Mouse (Mus musculus) erythroblast, embryonic 14.5 days (primary cell): ENCODE data around the gene Pik3cb. TPM values are rescaled to one million over a fixed set of nuclear protein-coding genes. Genes with fewer than 3 reads are reported as not detected.

ENCODE experiments used
- H3K27me3 ChIP-seq: 2 replicates; pipeline ENCODE4 v1.6.1; 2012; ENCODE audit warnings: inconsistent platforms; ENCODE audit not compliant: control insufficient read depth
- H3K36me3 ChIP-seq: 2 replicates; pipeline ENCODE4 v1.6.1; 2012; ENCODE audit warnings: mild to moderate bottlenecking, inconsistent platforms; ENCODE audit not compliant: control insufficient read depth
- H3K4me1 ChIP-seq: 2 replicates; pipeline ENCODE4 v1.6.1; 2012; ENCODE audit warnings: inconsistent platforms; ENCODE audit not compliant: control insufficient read depth
- H3K4me3 ChIP-seq: replicated peaks from 2 replicates; pipeline ENCODE3; 2012; ENCODE audit warnings: moderate library complexity, mild to moderate bottlenecking, inconsistent platforms
- H3K9me3 ChIP-seq: 2 replicates; pipeline ENCODE4 v1.6.1; 2012; ENCODE audit warnings: low read length, inconsistent platforms, mixed read lengths; ENCODE audit not compliant: control insufficient read depth
- GATA1 ChIP-seq: IDR thresholded peaks from 2 replicates; pipeline ENCODE4 v1.6.1; 2012; ENCODE audit warnings: low read length, inconsistent platforms, mixed read lengths
- TAL1 ChIP-seq: IDR thresholded peaks from 3 replicates; pipeline ENCODE4 v1.6.1; 2012; ENCODE audit warnings: low read length, inconsistent platforms, mixed read lengths
- polyA plus RNA-seq: library from polyadenylated mRNA; stranded (reverse); fragments of >175 nt; gene quantifications from 2 replicates; pipeline ENCODE4 v1.2.3, GENCODE M21; 2012

The Pik3cb gene
- polyA plus RNA-seq, 1 experiment: 0.11 TPM

DNA sequence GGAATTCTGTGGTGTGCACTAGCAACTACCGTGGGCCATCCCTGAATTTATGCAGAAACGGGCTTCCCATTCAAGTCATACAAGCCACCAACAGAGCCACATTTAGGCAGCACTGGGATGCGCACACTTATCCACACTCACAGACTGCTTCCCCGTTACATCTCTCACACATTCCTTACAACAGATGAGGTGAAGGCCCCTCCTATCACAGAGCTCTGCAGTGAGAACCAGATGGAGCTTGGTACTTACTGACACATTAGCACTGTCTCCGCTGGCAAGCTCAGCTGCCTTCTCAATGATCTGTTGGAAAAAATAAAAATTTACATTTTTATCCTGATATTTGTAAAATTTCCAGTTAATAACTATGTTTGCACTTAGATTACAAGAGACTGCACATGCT lies 75.1 kb downstream of the Pik3cb start:
- Histone ChIP-seq H3K36me3 (peaks cover 99% of the 10 kb centered on the region), H3K27me3 (no peaks in the 10 kb centered on the region), H3K9me3 (no peaks in the 10 kb centered on the region), H3K4me1 (no peaks in the 10 kb centered on the region), H3K4me3 (no peak overlapping the region)
- TF ChIP-seq GATA1 (no peak), TAL1 (no peak)

DNA sequence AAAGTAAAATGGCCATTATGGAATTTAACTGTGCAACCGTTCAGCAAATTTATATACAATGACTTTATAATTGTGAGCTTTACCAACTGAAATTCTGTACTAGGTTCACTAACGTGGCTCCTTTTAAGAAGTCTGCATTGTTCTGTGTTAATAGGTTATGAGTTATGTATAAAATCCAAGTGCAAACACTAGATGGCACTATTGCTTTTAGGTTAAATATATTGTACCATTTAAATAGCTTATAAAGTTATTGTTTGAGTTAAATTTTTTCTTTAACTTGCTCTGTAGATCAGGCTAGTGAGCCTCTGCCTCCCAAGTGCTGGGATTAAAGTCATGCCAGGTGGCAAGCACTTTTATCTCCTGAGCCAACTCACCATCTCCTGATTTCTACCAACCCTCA lies 76.2 kb downstream of the Pik3cb start:
- peaks cover 99% of the 10 kb centered on the region for H3K36me3 ChIP-seq
- TF ChIP-seq TAL1: no peak
- no peak for TF ChIP-seq GATA1

DNA sequence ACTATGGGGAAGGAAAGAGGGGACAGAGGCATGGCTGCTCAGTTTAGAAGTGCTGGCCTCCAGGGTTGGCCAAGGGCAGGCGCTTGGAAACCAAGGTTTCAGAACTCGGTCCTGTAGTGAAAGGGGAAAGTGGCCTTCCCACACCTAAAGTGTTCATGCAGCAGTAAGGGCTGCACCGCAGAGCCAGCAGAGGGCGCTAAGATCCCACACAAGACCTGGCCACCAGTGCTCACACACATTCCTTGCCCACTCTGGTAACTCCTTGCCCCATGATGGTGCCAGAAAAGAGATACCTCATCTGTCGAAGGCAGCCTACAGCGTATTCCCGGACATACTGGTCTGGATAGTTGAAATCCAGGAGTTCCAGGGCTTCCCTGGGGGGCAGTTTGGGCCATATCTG lies 77.9 kb downstream of the Pik3cb start:
- Histone ChIP-seq H3K9me3 (no peaks in the 10 kb centered on the region), H3K36me3 (peaks cover 98% of the 10 kb centered on the region), H3K4me1 (no peaks in the 10 kb centered on the region), H3K4me3 (no peak overlapping the region), H3K27me3 (no peaks in the 10 kb centered on the region)
- no peak for TF ChIP-seq TAL1
- TF ChIP-seq GATA1: no peak

More for the DNA sequence above, 76.2 kb downstream of the Pik3cb start:
- H3K9me3 ChIP-seq: no peaks in the 10 kb centered on the region
- H3K27me3 ChIP-seq: no peaks in the 10 kb centered on the region
- no peak overlapping the region for H3K4me3 ChIP-seq
- H3K4me1 ChIP-seq: no peaks in the 10 kb centered on the region

DNA sequence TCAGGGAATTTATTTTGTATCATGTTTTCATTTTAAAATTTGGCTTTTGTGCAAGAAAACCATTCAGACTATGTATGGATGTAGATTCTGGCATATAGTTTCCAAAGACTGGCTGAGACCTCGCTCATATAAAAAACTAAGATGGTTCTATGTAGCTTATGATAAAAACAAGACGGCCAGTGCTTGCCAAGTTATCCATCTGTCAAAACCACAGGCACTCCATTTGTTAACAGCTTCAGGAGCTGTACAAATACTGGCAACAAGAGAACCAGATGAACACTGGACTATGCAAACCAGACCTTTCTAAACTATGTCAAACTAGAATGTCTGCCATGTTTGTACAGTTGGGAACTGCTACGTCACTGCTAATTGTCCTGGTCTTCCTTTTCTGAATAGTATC lies 82.7 kb downstream of the Pik3cb start:
- H3K9me3 ChIP-seq: no peaks in the 10 kb centered on the region
- no peaks in the 10 kb centered on the region for H3K4me1 ChIP-seq
- peaks cover 83% of the 10 kb centered on the region for H3K36me3 ChIP-seq
- H3K27me3 ChIP-seq: no peaks in the 10 kb centered on the region
- TF ChIP-seq GATA1: no peak
- no peak for TF ChIP-seq TAL1
- no peak overlapping the region for H3K4me3 ChIP-seq

DNA sequence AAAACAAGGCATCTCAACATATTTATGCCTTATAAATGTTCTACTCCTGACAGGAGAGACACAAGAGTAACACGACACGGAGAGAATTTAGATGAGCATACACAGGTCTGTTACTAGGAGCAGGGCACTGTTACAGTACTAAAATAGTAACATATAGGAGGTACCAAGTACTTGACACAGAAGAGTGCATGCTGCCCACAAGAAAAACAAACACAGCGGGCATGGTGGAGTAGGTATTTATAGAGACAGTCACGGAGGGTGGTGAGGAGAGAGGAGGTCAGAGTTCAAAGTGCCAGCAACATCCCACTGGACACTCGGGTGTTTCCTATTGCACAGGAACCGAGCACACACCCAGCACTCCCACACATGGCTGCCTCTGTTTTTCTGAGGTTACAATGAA lies 90.7 kb downstream of the Pik3cb start:
- Histone ChIP-seq H3K36me3 (peaks cover 76% of the 10 kb centered on the region), H3K4me3 (no peak overlapping the region), H3K9me3 (no peaks in the 10 kb centered on the region), H3K4me1 (no peaks in the 10 kb centered on the region), H3K27me3 (no peaks in the 10 kb centered on the region)
- TF ChIP-seq GATA1: no peak
- no peak for TF ChIP-seq TAL1

DNA sequence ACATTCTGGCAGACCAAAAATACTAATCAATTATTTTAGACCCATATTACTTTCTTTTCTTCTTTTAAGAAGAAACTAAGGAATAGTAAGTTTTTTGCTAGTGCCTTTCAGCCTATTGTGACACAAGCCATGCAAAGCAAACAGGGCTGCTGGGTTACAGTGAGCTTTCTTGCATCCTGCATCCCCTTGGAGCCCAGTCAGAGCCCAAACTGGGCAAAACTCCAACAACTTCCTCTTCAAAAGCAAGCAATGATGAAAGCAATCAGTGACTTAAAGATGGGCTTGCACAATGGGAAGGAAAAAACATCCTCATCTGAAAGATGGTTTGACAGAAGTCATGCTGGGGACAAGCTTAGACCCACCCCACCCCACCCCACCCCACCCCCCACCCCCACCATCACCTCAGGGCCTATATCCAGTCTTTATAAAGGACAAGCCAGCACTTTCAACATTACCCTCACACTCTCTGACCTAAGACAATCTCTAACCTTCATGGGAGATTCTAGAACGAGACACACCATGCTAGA lies 91.6 kb downstream of the Pik3cb start:
- no peak for TF ChIP-seq TAL1
- no peak for TF ChIP-seq GATA1
- no peak overlapping the region for H3K4me3 ChIP-seq
- H3K4me1 ChIP-seq: no peaks in the 10 kb centered on the region
- no peaks in the 10 kb centered on the region for H3K27me3 ChIP-seq
- peaks cover 77% of the 10 kb centered on the region for H3K36me3 ChIP-seq
- no peaks in the 10 kb centered on the region for H3K9me3 ChIP-seq

DNA sequence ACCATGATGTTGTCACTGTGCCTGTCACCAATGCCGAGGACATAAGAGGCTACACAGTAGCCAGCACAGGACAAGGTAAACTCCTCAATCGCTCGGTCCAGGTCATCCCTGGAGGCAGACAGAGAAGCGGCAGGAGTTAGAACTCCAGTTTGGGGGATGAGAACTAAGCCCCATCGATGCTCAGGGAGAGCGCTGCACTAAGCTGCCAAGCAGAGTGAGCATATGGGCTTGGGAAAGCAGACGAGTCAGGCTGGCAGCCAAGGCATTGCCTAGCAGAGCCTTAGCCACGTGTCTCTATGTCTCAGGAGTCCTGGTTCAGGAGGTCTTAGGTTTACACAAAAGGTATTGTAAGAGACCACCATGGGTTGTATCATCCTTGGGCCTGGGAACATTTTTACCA lies 95.7 kb downstream of the Pik3cb start:
- peaks cover 91% of the 10 kb centered on the region for H3K36me3 ChIP-seq
- H3K9me3 ChIP-seq: no peaks in the 10 kb centered on the region
- H3K4me1 ChIP-seq: no peaks in the 10 kb centered on the region
- no peaks in the 10 kb centered on the region for H3K27me3 ChIP-seq
- TF ChIP-seq TAL1 (no peak), GATA1 (no peak)
- no peak overlapping the region for H3K4me3 ChIP-seq

DNA sequence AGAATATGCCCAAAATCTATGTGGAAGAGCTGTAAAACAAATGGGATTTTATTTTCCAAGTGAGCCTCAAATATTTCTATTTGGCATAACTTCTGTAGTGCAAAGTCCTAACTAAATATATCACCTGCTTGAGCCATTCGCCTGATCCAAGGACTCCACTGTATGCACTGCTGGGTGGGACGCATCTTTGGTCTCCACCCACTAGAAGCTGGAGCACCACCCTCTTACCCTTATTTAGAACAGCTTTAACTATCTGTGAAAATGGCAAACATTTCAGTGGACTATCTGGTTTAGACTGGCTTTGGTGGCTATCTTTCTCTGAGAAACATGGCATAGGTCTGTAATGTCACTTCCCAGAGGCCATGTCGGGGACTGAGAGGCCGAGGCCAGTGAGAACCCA lies 97.8 kb downstream of the Pik3cb start:
- no peak overlapping the region for H3K4me3 ChIP-seq
- TF ChIP-seq TAL1: no peak
- no peak for TF ChIP-seq GATA1
- peaks cover 96% of the 10 kb centered on the region for H3K36me3 ChIP-seq
- H3K9me3 ChIP-seq: no peaks in the 10 kb centered on the region
- no peaks in the 10 kb centered on the region for H3K27me3 ChIP-seq
- H3K4me1 ChIP-seq: no peaks in the 10 kb centered on the region

DNA sequence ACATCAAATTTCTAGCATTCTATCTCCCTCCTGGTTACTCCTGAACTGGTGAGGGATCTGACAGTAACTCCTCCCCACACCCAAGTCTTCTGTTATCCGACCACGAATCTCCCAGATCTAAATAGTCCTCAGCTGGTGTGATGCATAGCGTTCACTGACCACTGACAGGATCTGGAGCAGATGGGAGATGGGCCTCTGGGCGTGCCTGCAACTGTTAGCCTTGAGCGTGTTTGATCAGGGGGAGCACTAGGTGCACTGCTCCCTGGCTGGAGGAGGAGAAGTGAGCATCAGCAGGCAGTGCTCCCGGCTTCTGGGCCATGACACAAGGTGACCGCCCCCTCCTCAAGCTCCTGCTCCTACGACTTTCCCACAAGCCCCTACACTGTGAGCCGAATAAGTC lies 98.4 kb downstream of the Pik3cb start:
- Histone ChIP-seq H3K36me3 (peaks cover 96% of the 10 kb centered on the region), H3K27me3 (no peaks in the 10 kb centered on the region), H3K4me1 (no peaks in the 10 kb centered on the region; the same call in 1 of the 2 replicates), H3K4me3 (no peak overlapping the region), H3K9me3 (no peaks in the 10 kb centered on the region)
- TF ChIP-seq GATA1: no peak
- TF ChIP-seq TAL1: no peak

DNA sequence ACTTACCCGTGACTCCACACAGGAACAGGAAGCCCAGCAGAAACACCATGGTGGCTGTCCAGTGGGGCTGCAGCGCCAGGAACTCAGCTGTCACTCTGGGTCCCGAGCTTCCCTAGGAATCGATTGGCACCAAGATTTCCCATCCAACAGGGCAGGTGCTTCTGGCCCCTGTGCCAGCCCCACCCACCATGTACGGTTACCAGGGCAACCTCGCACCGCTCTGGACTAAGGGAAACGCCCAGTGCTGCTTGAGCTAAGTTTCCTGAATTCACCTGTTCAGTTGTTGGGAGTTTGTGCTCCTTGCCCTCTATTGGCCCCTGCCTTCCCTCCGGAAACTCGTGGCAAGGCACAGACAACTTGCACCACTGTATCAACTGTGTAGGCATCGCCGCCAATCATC lies 104.8 kb downstream of the Pik3cb start, which contains the start of gene Gm1123:
TSS of gene Gm1123 (minus strand) at position 141 of the 400 bp plus-strand sequence.
- H3K4me3 ChIP-seq: no peak within 1 kb of the TSS
- H3K9me3 ChIP-seq: no peaks in the 10 kb centered on the region
- TF ChIP-seq GATA1 (no peak), TAL1 (no peak)
- H3K27me3 ChIP-seq: no peaks in the 10 kb centered on the region
- no peaks in the 10 kb centered on the region; the same call in 1 of the 2 replicates for H3K4me1 ChIP-seq
- H3K36me3 ChIP-seq: peaks cover 51% of the 10 kb centered on the region
